Mouse (Mus musculus): ENCODE results near the gene Pigh. TPM values are rescaled to one million over a fixed set of nuclear protein-coding genes. Genes with fewer than 3 reads are reported as not detected.

Pigh gene
- polyA plus RNA-seq, 1 experiment: 6.8 TPM

DNA sequence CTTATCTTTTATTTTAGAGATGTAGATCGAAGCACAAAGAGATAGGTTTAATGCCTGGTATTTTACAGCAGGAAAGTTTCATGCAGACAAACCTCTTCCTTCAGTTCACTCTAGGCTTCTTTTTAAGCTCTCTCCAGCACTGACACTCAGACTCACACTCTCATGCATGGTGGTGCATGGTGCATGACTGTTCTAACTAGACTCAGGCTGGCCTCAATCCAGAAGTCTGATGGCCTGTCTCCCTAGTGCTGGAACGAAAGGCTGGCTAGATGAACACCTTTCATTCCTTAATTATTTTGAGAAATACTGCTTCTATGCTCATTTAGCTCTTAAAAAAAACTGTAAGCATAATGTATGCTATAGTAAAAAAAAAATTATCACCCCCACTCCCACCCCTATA, 37.4 kb downstream of the Pigh start:
- H3K36me3 ChIP-seq (ENCODE audit: control insufficient read depth, insufficient read depth, low read length): no peaks in the 10 kb centered on the region
- no peaks in the 10 kb centered on the region for H3K27me3 ChIP-seq (ENCODE audit: control insufficient read depth, insufficient read depth, low read length)
- H3K4me1 ChIP-seq (ENCODE audit: control insufficient read depth, insufficient read depth, low read length): no peaks in the 10 kb centered on the region
- TF ChIP-seq POLR2A (IDR thresholded peaks at IDR 0.05; ENCODE audit: control insufficient read depth, low read depth, low read length) (no peak), CTCF (IDR thresholded peaks at IDR 0.05; ENCODE audit: control insufficient read depth, insufficient read depth, insufficient replicate concordance, low read depth, low read length) (no peak)
- H3K4me3 ChIP-seq (ENCODE audit: control insufficient read depth, low read depth, low read length): no peak overlapping the region
- H3K27ac ChIP-seq (ENCODE audit: control insufficient read depth, insufficient read depth, low read depth, low read length): no peak overlapping the region

DNA sequence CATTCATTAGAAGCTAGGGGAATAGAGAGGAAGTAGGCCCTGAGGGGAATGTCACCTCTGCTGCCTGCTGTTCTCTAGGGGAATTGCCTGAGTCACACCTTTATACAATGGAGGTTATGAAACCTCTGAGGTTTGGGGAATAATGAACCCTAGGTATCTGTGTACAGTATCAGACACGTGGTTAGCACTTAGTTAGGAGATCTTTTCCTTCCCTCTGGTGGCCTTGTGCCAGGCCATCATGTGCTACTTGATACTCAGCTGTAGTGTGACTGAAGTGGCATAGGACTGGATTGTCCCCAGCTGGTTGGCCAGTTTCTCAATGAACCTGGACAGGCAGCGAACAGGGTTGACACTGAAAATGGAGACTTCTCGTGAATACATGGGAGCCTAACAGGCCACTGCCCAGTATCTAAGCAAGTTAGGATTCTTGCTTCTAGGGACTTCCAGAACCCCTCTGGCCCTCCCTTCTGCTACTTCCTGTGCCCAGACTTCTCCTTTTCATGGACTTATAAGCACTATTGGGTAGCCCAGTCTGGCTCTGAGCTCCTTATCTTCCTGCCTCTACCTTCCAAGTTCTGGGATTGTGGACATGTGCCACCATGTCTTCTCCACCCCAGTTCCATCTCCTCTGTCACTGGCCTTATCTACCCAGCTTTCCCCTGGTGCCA, 38.8 kb downstream of the Pigh start:
- TF ChIP-seq CTCF (IDR thresholded peaks at IDR 0.05; ENCODE audit: control insufficient read depth, insufficient read depth, insufficient replicate concordance, low read depth, low read length) (no peak), POLR2A (IDR thresholded peaks at IDR 0.05; ENCODE audit: control insufficient read depth, low read depth, low read length) (no peak)
- no peaks in the 10 kb centered on the region for H3K4me1 ChIP-seq (ENCODE audit: control insufficient read depth, insufficient read depth, low read length)
- no peaks in the 10 kb centered on the region for H3K36me3 ChIP-seq (ENCODE audit: control insufficient read depth, insufficient read depth, low read length)

DNA sequence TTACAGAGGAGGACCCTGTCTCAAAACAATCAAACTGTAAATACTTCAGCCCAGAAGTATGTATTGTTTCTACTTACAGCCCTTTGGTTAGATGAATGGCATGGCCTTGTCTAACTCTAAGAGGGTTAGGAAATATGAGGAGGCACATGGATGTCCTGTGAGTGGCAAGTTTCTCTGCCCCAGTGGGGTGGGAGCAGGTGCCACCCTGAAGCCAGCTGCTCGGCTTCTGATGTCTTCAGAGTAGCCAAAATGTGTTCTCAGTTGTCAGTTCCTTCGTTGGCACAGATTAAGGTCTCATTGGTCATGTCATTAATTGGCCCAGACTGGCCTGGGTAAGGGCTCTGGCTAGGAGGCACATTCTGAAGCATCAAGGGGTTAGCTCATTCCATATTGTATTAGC, 39.6 kb downstream of the Pigh start:
- no peaks in the 10 kb centered on the region for H3K4me1 ChIP-seq (ENCODE audit: control insufficient read depth, insufficient read depth, low read length)
- no peak overlapping the region for H3K4me3 ChIP-seq (ENCODE audit: control insufficient read depth, low read depth, low read length)
- no peaks in the 10 kb centered on the region for H3K36me3 ChIP-seq (ENCODE audit: control insufficient read depth, insufficient read depth, low read length)
- no peak for TF ChIP-seq POLR2A (IDR thresholded peaks at IDR 0.05; ENCODE audit: control insufficient read depth, low read depth, low read length)
- no peak for TF ChIP-seq CTCF (IDR thresholded peaks at IDR 0.05; ENCODE audit: control insufficient read depth, insufficient read depth, insufficient replicate concordance, low read depth, low read length)
- no peaks in the 10 kb centered on the region for H3K27me3 ChIP-seq (ENCODE audit: control insufficient read depth, insufficient read depth, low read length)
- H3K27ac ChIP-seq (ENCODE audit: control insufficient read depth, insufficient read depth, low read depth, low read length): no peak overlapping the region

More for the DNA sequence above, 38.8 kb downstream of the Pigh start:
- no peaks in the 10 kb centered on the region for H3K27me3 ChIP-seq (ENCODE audit: control insufficient read depth, insufficient read depth, low read length)
- H3K4me3 ChIP-seq (ENCODE audit: control insufficient read depth, low read depth, low read length): no peak overlapping the region
- H3K27ac ChIP-seq (ENCODE audit: control insufficient read depth, insufficient read depth, low read depth, low read length): no peak overlapping the region

- Histone ChIP-seq H3K27me3 (ENCODE audit: control insufficient read depth, insufficient read depth, low read length) (no peaks in the 10 kb centered on the region), H3K4me3 (ENCODE audit: control insufficient read depth, low read depth, low read length) (no peak overlapping the region), H3K36me3 (ENCODE audit: control insufficient read depth, insufficient read depth, low read length) (no peaks in the 10 kb centered on the region), H3K27ac (ENCODE audit: control insufficient read depth, insufficient read depth, low read depth, low read length) (no peak overlapping the region), H3K4me1 (ENCODE audit: control insufficient read depth, insufficient read depth, low read length) (no peaks in the 10 kb centered on the region)
- TF ChIP-seq POLR2A (IDR thresholded peaks at IDR 0.05; ENCODE audit: control insufficient read depth, low read depth, low read length): no peak
- TF ChIP-seq CTCF (IDR thresholded peaks at IDR 0.05; ENCODE audit: control insufficient read depth, insufficient read depth, insufficient replicate concordance, low read depth, low read length): no peak
Observed at GRCm38 (mm10) chr12:79048898-79049297, 40.6 kb downstream of the Pigh start.

- no peaks in the 10 kb centered on the region for H3K36me3 ChIP-seq (ENCODE audit: control insufficient read depth, insufficient read depth, low read length)
- TF ChIP-seq CTCF (IDR thresholded peaks at IDR 0.05; ENCODE audit: control insufficient read depth, insufficient read depth, insufficient replicate concordance, low read depth, low read length) (no peak), POLR2A (IDR thresholded peaks at IDR 0.05; ENCODE audit: control insufficient read depth, low read depth, low read length) (no peak)
Observed at GRCm38 (mm10) chr12:79047203-79047602, 42.2 kb downstream of the Pigh start.

DNA sequence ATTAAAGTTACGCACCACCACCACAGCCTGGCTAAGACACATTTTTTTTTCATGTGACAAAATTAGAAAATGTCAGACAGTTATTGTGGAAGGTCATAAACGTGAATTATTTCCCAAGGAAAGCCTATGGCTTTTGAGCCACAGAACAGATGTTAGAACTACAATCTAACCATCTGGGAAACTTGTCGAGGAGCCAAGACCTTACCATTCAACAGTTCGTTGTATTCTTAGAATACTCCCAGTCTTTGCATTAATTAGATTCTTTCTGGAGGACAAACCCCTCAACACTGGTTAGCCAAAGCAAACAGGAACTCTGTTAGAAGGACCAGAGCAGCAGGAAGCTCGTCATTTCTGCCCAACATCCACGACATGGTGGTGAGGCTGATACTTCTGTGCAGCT, 43.3 kb downstream of the Pigh start:
- no peak overlapping the region for H3K27ac ChIP-seq (ENCODE audit: control insufficient read depth, insufficient read depth, low read depth, low read length)
- H3K4me3 ChIP-seq (ENCODE audit: control insufficient read depth, low read depth, low read length): no peak overlapping the region
- no peaks in the 10 kb centered on the region for H3K27me3 ChIP-seq (ENCODE audit: control insufficient read depth, insufficient read depth, low read length)
- no peaks in the 10 kb centered on the region for H3K36me3 ChIP-seq (ENCODE audit: control insufficient read depth, insufficient read depth, low read length)
- no peaks in the 10 kb centered on the region for H3K4me1 ChIP-seq (ENCODE audit: control insufficient read depth, insufficient read depth, low read length)
- no peak for TF ChIP-seq CTCF (IDR thresholded peaks at IDR 0.05; ENCODE audit: control insufficient read depth, insufficient read depth, insufficient replicate concordance, low read depth, low read length)
- no peak for TF ChIP-seq POLR2A (IDR thresholded peaks at IDR 0.05; ENCODE audit: control insufficient read depth, low read depth, low read length)

More at GRCm38 (mm10) chr12:79047203-79047602, 42.2 kb downstream of the Pigh start:
- Histone ChIP-seq H3K4me3 (ENCODE audit: control insufficient read depth, low read depth, low read length) (no peak overlapping the region), H3K27me3 (ENCODE audit: control insufficient read depth, insufficient read depth, low read length) (no peaks in the 10 kb centered on the region), H3K27ac (ENCODE audit: control insufficient read depth, insufficient read depth, low read depth, low read length) (no peak overlapping the region), H3K4me1 (ENCODE audit: control insufficient read depth, insufficient read depth, low read length) (no peaks in the 10 kb centered on the region)

- TF ChIP-seq CTCF (IDR thresholded peaks at IDR 0.05; ENCODE audit: control insufficient read depth, insufficient read depth, insufficient replicate concordance, low read depth, low read length) (no peak), POLR2A (IDR thresholded peaks at IDR 0.05; ENCODE audit: control insufficient read depth, low read depth, low read length) (no peak)
- H3K36me3 ChIP-seq (ENCODE audit: control insufficient read depth, insufficient read depth, low read length): no peaks in the 10 kb centered on the region
Observed at GRCm38 (mm10) chr12:79044668-79045067, 44.8 kb downstream of the Pigh start.

More at GRCm38 (mm10) chr12:79044668-79045067, 44.8 kb downstream of the Pigh start:
- H3K4me3 ChIP-seq (ENCODE audit: control insufficient read depth, low read depth, low read length): no peak overlapping the region
- no peaks in the 10 kb centered on the region for H3K27me3 ChIP-seq (ENCODE audit: control insufficient read depth, insufficient read depth, low read length)
- no peaks in the 10 kb centered on the region for H3K4me1 ChIP-seq (ENCODE audit: control insufficient read depth, insufficient read depth, low read length)
- no peak overlapping the region for H3K27ac ChIP-seq (ENCODE audit: control insufficient read depth, insufficient read depth, low read depth, low read length)
